Mouse (Mus musculus) forebrain, embryonic 11.5 days (tissue): ENCODE data around the gene Stat5a. TPM values are rescaled to one million over a fixed set of nuclear protein-coding genes. Genes with fewer than 3 reads are reported as not detected.

Source experiments
- ATAC-seq: fragments of 200-750 bp; cut with Nextera tagmentation; replicated peaks from 2 replicates; pipeline ENCODE4 v1.8.0; 2017; ENCODE audit warnings: moderate TSS enrichment; ENCODE audit not compliant: low FRiP score
- DNase-seq: peaks from one replicate; pipeline ENCODE4 v3.0.0-alpha.2; 2017; ENCODE audit warnings: low spot score
- H3K27ac ChIP-seq: fragments of 300-500 bp; sonication (generic); 2 replicates; pipeline ENCODE4 v1.5.1; 2014; ENCODE audit warnings: low read depth, low read length
- H3K27me3 ChIP-seq: fragments of 300-500 bp; sonication (generic); 2 replicates; pipeline ENCODE4 v1.6.1; 2014; ENCODE audit warnings: mild to moderate bottlenecking, low read length, mixed read lengths; ENCODE audit not compliant: control insufficient read depth, insufficient read depth
- H3K36me3 ChIP-seq: fragments of 300-500 bp; sonication (generic); 2 replicates; pipeline ENCODE4 v1.6.1; 2014; ENCODE audit warnings: mild to moderate bottlenecking, low read length, moderate library complexity, mixed read lengths; ENCODE audit not compliant: control insufficient read depth, insufficient read depth
- H3K4me1 ChIP-seq: fragments of 300-500 bp; sonication (generic); replicated peaks from 2 replicates; pipeline ENCODE4 v1.6.1; 2014; ENCODE audit warnings: low read length, mixed read lengths; ENCODE audit not compliant: control insufficient read depth, insufficient read depth
- H3K4me2 ChIP-seq: fragments of 300-500 bp; sonication (generic); 2 replicates; pipeline ENCODE4 v1.6.1; 2014; ENCODE audit warnings: low read depth, mild to moderate bottlenecking, low read length, moderate library complexity, mixed read lengths; ENCODE audit not compliant: severe bottlenecking
- H3K4me3 ChIP-seq: fragments of 300-500 bp; sonication (generic); 2 replicates; pipeline ENCODE4 v1.5.1; 2014; ENCODE audit warnings: low read depth, low read length
- H3K9ac ChIP-seq: fragments of 300-500 bp; sonication (generic); 2 replicates; pipeline ENCODE4 v1.6.1; 2014; ENCODE audit warnings: low read length
- H3K9me3 ChIP-seq: fragments of 300-500 bp; sonication (generic); 2 replicates; pipeline ENCODE4 v1.6.1; 2016; ENCODE audit warnings: low read length, mixed read lengths; ENCODE audit not compliant: control insufficient read depth
- WGBS: fragments of 180-500 bp; shearing (Covaris S2); extraction: QIAGEN DNeasy Blood & Tissue Kit; methylation state at CpG from one replicate; pipeline ENCODE4 v1.1.7; 2014; 5-methylcytosine and 5-hydroxymethylcytosine counted together
- polyA plus RNA-seq: library from polyadenylated mRNA; unstranded; fragments of >200 nt; fragmentation: Nextera tagmentation; extraction: Ambion mirVana; gene quantifications from 2 replicates; pipeline ENCODE4 v1.2.1, GENCODE M21; 2014

Stat5a gene
- polyA plus RNA-seq, 1 experiment from 2014 or later = 1.3 TPM

DNA sequence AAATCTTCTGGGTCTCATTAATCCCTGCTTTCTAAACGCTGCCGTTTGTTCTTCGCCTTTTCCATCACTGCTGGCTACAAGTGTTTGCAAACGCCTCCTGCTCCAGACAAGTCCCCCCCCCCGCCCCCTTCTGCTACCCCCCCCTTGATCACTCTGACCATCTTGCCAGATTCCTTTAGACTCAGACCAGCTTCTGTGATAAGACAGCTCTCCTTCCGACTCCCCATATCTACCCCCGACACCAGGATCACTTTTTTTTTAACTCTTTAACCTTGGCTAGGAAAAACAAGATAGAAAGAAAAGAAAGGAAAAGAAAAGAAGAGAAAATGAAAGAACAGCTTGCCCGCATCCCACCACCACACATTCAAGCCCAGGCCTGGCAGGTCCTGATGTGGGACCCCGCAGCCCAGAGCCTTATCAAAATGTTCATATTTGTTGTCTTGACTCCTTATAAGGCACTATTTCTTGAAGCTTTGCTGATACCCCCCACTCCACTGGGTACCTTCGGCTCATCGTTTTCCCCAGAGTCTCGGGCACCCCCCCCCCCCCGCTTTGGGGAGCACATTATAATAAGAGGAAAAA, 9.6 kb upstream of the Stat5a start:
- 1% methylated on average over 13 of the region's 13 CpGs for WGBS

DNA sequence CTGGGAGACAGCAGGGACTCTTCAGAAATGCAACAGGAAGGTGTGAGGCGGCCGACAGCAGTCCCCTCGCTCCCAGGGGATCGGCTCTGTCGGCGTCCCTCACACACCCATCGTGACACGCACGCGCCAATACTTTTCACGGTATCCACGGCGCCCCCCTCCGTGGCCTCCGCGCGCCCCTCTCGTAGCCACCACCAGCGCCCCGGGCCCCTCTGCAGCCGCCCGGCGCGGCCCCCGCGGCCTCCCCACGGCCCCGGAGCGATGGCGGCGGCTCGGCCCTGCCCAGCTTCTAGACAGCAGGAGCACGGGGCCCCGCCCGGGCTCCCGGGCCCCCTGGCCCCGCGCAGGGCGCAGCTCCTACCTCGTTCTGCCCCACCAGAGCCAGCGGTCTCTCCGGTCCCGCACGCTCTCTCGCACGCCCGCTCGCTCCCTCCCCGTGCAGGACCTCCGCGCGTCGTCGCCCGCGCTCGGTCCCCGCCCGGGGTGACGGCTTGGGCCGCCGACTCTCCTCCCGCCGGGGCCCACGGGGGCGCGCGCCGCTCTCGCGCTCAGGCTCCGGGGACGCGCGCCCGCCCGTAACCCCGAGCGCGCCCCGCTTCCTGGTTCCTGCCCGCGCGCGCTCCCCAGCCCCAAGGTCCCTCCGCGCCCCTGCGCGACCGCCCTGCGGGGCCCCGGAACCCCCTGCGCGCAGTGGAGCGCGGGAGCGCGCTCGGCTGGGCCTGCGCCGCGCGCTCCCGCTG, 8.9 kb upstream of the Stat5a start, which contains the start of gene Stat5b:
TSS of gene Stat5b (minus strand) at position 687 of the 740 bp plus-strand sequence.
- Histone ChIP-seq H3K4me2 (peak within 1 kb of the TSS; percentile 88), H3K9me3 (no peaks in the 10 kb centered on the region), H3K9ac (peak within 1 kb of the TSS; percentile 92), H3K4me3 (peak within 1 kb of the TSS; percentile 72), H3K27ac (peak within 1 kb of the TSS; percentile 25; the same call in 1 of the 2 replicates), H3K27me3 (no peaks in the 10 kb centered on the region), H3K36me3 (no peaks in the 10 kb centered on the region), H3K4me1 (no peaks in the 10 kb centered on the region; the same call in 1 of the 2 replicates)
- peak; percentile 75 for ATAC-seq
- under 1% methylated on average over 99 of the region's 104 CpGs for WGBS
- peak; percentile 80 for DNase-seq

More for the DNA sequence above, 9.6 kb upstream of the Stat5a start:
- Histone ChIP-seq H3K27me3 (no peaks in the 10 kb centered on the region), H3K4me3 (peak overlapping the region; percentile 72), H3K9me3 (no peaks in the 10 kb centered on the region), H3K4me1 (no peaks in the 10 kb centered on the region; the same call in 1 of the 2 replicates), H3K4me2 (peak overlapping the region; percentile 88), H3K36me3 (no peaks in the 10 kb centered on the region), H3K9ac (peak overlapping the region; percentile 92), H3K27ac (no peak overlapping the region)
- DNase-seq (peak; percentile 44), ATAC-seq (no peak)

GRCm38 (mm10) chr11:100850778-100851528, 8.2 kb upstream of the Stat5a start:
- H3K27me3 ChIP-seq = no peaks in the 10 kb centered on the region
- 1% methylated on average over 32 of the region's 33 CpGs for WGBS
- no peaks in the 10 kb centered on the region; the same call in 1 of the 2 replicates for H3K4me1 ChIP-seq
- DNase-seq (peak; percentile 77), ATAC-seq (peak; percentile 70)
- H3K36me3 ChIP-seq = no peaks in the 10 kb centered on the region
- H3K9me3 ChIP-seq = no peaks in the 10 kb centered on the region
- peak overlapping the region; percentile 25; the same call in 1 of the 2 replicates for H3K27ac ChIP-seq
- H3K9ac ChIP-seq = peak overlapping the region; percentile 92
- H3K4me2 ChIP-seq = peak overlapping the region; percentile 88
- H3K4me3 ChIP-seq = peak overlapping the region; percentile 72

- no peak for ATAC-seq
- Histone ChIP-seq H3K9ac (no peak overlapping the region), H3K27me3 (no peaks in the 10 kb centered on the region), H3K4me1 (no peaks in the 10 kb centered on the region; the same call in 1 of the 2 replicates), H3K4me3 (no peak overlapping the region), H3K9me3 (no peaks in the 10 kb centered on the region), H3K36me3 (no peaks in the 10 kb centered on the region), H3K4me2 (no peak overlapping the region), H3K27ac (no peak overlapping the region)
- peak; percentile 7 for DNase-seq
- WGBS = 93% methylated on average over 2 of the region's 2 CpGs
Measured at GRCm38 (mm10) chr11:100852088-100852487, 7.1 kb upstream of the Stat5a start.

- Histone ChIP-seq H3K4me2 (no peak overlapping the region), H3K4me1 (no peaks in the 10 kb centered on the region; the same call in 1 of the 2 replicates), H3K9me3 (no peaks in the 10 kb centered on the region), H3K9ac (no peak overlapping the region), H3K27ac (no peak overlapping the region), H3K27me3 (no peaks in the 10 kb centered on the region), H3K4me3 (no peak overlapping the region), H3K36me3 (no peaks in the 10 kb centered on the region)
- no peak for ATAC-seq
- peak; percentile 29 for DNase-seq
- WGBS = 81% methylated on average over 5 of the region's 5 CpGs
Measured at GRCm38 (mm10) chr11:100853018-100853417, 6.1 kb upstream of the Stat5a start.

- WGBS = 66% methylated on average over 4 of the region's 4 CpGs
- ATAC-seq = no peak
- H3K36me3 ChIP-seq = no peaks in the 10 kb centered on the region
- H3K4me1 ChIP-seq = no peaks in the 10 kb centered on the region; the same call in 1 of the 2 replicates
- H3K4me2 ChIP-seq = no peak overlapping the region
- H3K4me3 ChIP-seq = no peak overlapping the region
- peak; percentile 44 for DNase-seq
- no peaks in the 10 kb centered on the region for H3K9me3 ChIP-seq
- H3K27ac ChIP-seq = no peak overlapping the region
- H3K9ac ChIP-seq = no peak overlapping the region
- peaks cover under 1% of the 10 kb centered on the region; the same call in 1 of the 2 replicates for H3K27me3 ChIP-seq
Measured at GRCm38 (mm10) chr11:100854268-100854667, 4.9 kb upstream of the Stat5a start.

- H3K9ac ChIP-seq = no peak overlapping the region
- H3K27me3 ChIP-seq = peaks cover 9% of the 10 kb centered on the region
- peak; percentile 42 for DNase-seq
- no peak for ATAC-seq
- H3K4me2 ChIP-seq = no peak overlapping the region
- no peaks in the 10 kb centered on the region for H3K9me3 ChIP-seq
- no peak overlapping the region for H3K27ac ChIP-seq
- H3K4me1 ChIP-seq = no peaks in the 10 kb centered on the region
- no peak overlapping the region for H3K4me3 ChIP-seq
- WGBS = 90% methylated on average over 4 of the region's 4 CpGs
- no peaks in the 10 kb centered on the region for H3K36me3 ChIP-seq
Measured at GRCm38 (mm10) chr11:100855178-100855577, 4.0 kb upstream of the Stat5a start.

GRCm38 (mm10) chr11:100857960-100858359, 1.2 kb upstream of the Stat5a start:
- Histone ChIP-seq H3K4me1 (0 out of 2 replicates have a peak, but pooled peaks cover 3% of the 10 kb centered on the region), H3K9me3 (no peaks in the 10 kb centered on the region), H3K9ac (no peak overlapping the region), H3K36me3 (no peaks in the 10 kb centered on the region), H3K4me3 (no peak overlapping the region), H3K4me2 (no peak overlapping the region), H3K27me3 (peaks cover 20% of the 10 kb centered on the region), H3K27ac (no peak overlapping the region)
- ATAC-seq (no peak), DNase-seq (peak; percentile 19)
- WGBS = 78% methylated on average over 6 of the region's 6 CpGs
